Mouse (Mus musculus): Measurements from ENCODE around the gene Gm17521.
"Not testable (repeated sequence)": the region's sequence is repeated elsewhere in the genome, so short reads cannot be mapped to it uniquely, and the experiment has no call there.

Gene Gm17521

DNA sequence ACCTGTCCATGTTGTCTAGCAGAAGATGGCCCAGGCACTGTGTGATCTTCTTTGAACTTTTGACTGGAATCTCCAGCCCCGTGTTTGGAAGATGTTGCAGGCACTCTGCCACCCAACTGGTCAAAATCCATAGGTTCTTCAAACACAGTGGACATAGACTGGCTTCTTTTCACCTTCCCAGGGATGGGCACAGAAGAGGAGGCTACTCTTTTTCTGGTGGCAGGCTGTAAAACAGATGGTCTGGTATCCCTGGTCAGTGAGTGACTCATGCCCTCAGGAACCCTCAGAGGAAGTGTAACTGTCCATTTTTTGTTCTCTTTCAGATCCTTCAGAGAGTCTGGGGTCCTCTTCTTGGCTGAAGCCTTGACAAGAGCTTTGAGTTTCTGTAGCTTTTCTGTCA is at the start of gene Gm17521:
Gene Gm17521 (minus strand): TSS at position 101 of the 400 bp plus-strand sequence.
- not testable (repeated sequence) for DNase-seq

DNA sequence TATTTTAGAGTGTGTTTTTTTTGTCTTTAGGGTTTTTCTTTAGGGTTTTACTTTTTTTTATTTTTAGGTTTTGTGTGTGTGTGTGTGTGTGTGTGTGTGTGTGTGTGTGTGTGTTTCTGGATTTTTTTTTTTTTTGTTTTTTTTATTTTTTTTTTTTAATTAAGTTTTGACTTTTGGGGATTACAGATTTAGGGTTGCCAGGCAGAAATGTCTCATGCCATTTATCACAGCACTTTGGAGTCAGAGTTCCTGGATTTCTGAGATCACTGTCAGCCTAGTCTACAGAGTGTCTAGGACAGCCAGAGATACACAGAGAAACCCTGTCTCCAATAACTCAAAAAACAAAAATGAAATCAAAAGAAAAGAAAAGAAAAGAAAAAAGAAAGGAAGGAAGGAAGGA is 14.5 kb upstream of the Gm17521 start:
- no peak for DNase-seq

DNA sequence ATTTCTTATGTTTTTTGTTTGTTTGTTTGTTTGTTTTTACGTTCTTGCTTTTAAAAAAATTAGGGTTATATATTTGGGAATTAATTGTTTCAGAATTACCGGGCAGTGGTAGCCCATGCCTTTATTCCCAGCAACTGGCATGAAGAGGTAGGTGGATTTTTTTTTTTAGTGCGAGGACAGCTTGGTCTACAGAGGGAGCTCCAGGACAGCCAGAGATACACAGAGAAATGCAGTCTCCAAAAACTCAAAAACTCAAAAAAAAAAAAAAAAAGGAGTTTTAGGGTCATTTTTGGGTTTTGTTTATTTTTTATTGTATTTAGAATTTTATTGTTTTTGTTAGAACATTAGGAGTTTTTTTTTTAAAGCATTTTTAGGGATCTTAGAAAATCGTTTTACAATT is 14.0 kb upstream of the Gm17521 start:
- DNase-seq: no peak

Data from cerebellum, adult 9-10 months (tissue).